Mouse (Mus musculus) kidney, adult 8-10 months (tissue): ENCODE data around the gene Uqcc3.
A peak's percentile ranks its signal among the peaks of the same experiment; 100 is the strongest.
"Not testable (repeated sequence)": the region's sequence is repeated elsewhere in the genome, so short reads cannot be mapped to it uniquely, and the experiment has no call there.

Experiments
- DNase-seq, 2 experiments: peaks; one replicate each; pipeline ENCODE4 v3.0.0; 2022

The Uqcc3 gene

DNA sequence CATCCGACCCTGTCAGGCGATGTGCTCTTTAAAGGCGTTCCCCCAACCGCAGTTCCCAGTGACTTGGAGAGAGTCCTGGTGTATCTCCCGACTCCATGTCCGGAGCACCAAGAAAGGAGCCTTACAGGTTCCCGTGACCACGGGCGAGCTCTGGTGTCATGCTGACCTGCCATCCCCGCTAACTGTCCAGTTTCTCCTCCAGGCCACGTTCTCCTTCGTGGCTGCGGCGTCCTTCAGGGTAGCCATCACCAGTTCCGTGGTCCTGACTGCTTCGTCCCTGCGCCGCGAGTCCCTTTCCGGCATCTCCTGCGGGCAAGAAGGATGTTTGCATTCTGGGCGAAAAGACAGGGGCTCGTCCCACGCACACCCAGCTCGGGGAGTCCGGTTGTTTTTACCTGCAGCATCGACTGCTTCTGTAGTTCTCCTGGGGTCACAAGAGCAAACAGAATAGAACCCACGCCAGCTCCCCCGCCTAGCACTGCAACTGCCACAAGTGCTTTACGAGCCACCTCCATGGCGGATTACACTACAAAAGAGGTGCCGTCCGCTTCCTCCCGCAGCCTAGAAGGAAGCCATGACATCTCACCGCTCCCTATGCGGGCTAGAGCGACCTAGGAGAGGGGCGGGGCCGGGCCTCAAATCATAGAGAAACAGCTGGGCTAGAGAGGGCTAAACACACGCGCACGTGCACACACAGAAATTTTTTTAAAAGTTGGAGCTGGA lies at the start of gene Uqcc3:
Uqcc3 (minus strand) TSS at position 613 of the 723 bp plus-strand sequence.
- DNase-seq = peak; percentile 92 to 93

DNA sequence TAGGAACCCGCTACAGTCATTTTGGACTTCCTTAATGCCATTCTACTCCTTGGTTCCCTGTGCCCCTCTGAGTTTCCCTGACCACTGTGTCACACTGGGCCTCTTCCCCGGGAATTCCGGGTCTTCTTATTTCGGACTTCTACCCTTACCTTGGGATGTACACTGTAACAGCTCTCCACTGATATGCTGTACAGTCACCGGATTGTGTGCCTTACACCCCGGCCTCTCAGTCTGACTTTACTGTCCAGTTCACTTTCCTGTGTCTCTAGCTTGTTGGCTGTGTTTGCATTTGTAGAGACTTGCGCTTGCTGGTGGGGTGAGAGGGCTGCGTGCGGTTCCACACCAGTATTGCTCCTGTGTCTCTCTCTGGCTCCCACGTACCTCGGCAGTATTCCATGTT lies 49.4 kb upstream of the Uqcc3 start:
- no peak for DNase-seq

DNA sequence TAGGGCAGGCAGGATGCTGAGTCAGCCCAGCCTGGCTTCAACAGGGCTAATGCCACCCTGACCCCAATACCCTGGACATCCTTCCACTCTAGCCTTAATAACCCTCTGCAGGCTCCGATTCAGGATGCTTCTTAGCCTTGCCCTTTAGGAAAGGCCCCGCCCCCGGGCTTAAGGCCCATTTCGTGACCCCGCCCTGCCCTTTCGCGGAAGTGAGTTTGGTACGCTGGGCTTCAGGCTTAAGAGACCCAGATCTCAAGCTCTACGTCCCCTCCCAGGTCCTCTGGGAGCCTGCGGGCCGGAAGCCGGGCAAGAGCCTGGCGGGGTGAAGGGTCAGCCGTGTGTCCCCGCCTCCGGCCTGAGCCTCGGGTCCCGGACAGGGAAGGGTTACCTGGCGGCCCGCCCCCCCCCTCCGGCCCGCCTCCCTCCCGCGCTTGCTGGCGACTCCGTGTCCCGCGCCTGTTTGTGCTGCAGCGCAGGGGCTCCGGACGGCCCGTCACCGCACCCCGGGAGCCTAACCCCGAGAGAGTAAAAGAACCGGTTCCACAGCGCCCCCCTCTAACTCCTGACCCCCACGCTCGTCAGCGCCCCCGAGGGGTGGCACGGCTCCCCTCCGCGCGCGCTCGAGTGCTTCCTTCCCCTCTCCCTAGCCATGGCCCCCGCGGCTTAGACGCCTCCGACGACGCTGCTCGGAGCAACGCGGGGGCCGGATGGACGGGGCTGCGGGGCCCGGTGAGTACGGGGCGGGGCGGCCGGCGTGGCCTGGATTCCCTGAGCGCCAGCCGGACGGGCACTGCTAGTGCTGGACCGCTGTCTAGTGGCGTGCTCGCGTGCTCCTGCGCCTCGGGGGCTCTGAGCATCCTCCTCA lies 48.7 kb upstream of the Uqcc3 start, which contains the start of the genes Rom1 and Eml3:
Rom1 (minus strand) TSS at position 133 of the 865 bp plus-strand sequence.
Eml3 (plus strand) TSS at position 329 of the 865 bp plus-strand sequence.
- peak; percentile 91 to 94 for DNase-seq

DNA sequence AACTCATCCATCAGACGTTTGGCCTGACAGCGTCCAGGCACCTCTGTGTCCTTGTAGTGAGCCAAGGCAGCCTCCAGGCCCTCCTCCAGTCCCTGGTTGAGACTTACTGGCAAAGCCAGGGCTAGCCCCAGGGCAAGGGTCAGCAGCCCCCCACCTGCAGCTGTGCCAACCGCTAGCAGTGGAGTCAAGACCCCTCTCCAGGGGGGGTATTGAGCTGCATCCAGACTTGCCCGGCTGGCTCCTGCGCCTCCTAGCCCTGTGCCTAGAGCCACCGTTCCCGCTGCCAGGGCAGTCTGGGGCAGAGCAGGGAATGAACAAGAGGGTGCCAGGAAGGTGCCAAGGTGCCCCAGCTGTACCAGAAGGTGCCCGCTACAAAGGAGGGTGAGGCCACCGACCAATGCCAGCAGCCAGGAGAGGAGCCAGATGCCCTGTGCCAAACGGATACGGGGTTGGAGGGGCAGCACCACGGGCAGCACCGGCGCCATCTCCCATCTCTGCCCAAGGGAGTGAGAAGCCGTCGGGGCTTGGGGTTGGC lies 48.0 kb upstream of the Uqcc3 start:
- DNase-seq = no peak

DNA sequence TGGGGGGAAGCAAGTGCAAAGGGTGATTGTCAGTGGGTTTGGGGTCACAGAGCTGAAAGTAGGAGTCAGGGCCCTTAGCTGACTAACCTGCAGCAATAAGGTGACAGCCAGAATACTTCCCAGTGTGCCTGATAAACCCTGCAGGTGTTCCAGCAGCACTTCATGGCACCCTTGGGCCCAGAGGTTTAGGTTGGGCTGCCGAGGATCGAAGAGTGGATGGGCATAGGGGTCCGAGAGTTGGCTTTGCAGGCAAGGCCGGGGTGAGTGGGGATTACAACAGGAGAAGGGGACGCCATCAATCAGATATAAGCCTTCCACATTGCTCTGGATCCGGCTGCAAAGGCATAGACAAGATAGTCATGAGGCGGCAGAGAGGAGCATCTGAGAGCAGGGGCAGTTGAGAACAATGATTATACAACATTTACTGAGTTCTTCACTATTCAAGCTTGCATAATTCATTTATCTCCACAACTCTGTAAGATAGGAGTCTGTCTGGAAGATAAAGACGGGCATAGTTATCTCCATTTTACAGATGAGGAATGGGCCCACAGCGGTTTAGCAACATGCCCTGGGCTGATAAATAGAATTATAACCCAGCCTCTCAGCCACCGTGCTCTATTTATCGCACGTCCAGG lies 47.3 kb upstream of the Uqcc3 start:
- DNase-seq = no peak

DNA sequence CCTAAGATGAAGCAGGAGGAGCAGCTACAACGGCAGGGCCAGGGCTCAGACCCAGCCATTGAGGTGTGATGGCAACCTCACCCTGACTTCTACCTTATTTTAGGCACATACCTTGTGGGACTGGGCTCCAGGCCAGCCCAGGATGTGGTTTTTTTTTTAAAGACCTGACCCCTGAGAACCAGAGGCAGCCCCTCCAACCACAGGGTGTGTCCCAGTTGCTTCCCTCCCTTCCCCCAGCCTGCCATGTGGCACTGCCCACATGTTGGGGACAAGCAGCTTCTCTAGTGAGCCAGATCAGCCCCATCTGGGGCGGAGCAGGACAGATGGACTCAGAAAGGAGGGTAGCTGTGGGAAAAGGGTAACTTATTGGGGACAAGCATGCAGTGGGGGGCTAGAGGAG lies 46.0 kb upstream of the Uqcc3 start:
- no peak for DNase-seq

DNA sequence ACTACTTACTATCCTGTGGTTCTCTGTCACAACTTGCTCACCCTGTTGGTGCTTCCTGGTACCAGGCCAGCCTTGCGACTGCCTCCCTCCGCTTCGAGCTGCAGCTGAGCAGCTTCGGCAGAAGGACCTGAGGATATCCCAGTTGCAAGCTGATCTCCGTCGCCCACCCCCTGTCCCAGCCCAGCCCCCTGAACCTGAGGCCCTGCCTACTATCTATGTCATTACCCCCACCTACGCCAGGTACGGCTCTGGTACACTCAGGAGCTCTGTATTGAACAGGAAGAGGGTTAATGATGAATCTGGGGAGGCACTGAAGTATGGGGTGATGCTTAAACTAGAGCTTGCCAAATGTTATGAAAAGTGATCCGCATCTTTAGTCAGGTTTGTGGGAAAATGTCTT lies 41.0 kb upstream of the Uqcc3 start:
- DNase-seq = no peak

DNA sequence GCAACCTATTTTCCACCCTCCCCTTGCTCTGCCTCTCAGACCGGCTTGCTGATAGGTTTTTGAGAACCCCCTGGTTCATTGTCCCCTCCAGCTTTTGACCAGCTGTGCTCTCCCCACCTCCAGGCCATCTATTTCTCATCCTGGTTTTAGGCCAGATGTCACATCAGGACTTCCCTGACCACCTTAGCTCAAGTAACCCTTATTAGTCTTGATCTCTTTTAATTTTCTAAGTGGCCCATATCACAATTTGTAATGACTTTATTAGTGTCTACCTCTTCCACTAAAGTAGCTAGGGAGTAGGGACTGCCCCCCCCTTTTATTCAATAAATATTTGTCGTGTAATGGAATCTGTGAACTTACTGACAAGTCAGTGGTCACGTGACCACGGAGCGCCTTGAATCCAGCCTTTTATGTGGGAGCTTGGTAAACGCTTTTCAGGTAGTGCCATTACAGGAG lies 40.1 kb upstream of the Uqcc3 start:
- no peak for DNase-seq

DNA sequence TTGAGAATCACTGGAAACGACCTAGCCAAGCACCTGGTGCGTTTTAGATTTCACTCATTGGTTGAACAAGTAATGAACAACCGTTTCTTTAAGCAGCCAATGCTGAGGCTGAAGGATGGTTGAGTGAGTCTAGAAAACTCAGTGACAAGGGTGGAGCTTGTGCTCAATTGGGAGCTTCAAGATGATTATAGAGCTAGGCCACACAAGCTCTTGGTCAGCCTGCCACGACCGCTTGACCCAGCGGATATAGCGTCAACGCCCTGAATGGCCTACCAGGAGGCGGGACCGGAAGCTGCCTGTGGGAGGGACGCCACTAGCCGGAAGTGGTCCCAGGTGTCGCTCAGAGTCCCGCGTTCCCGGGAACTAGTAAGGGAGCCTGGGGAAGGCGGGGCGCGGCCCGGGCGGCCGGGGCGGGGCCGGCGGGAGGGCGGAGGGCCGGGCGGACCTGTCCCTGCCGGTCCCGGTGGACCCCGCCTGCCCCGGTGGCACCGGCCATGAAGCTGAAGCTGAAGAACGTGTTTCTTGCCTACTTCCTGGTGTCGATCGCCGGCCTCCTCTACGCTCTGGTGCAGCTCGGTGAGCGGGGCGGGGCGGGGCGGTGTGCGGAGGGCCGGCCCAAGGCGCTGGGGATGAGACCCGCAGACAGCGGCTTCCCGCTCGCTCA lies 39.5 kb upstream of the Uqcc3 start, which contains the start of gene B3gat3:
B3gat3 (plus strand) TSS at position 302 of the 664 bp plus-strand sequence.
- DNase-seq = peak; percentile 96 to 97

DNA sequence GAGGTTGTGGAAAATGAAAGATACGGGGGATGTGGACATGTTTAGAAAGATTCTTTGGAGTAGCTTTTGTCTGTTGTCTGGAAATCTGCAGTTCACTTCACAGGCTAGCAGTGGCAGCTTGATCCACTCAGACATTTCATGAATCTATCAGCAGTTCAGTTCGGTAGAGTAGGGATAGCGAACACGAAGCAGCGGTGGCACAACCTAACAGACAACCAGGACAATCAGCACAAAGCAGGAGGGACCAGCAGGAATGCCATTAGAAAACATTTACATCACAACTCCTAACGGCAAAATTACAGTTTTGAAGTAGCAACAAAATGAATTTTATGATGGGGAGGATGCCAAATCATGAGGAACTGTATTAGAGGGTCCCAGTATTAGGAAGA lies 39.0 kb upstream of the Uqcc3 start:
- DNase-seq = no peak

DNA sequence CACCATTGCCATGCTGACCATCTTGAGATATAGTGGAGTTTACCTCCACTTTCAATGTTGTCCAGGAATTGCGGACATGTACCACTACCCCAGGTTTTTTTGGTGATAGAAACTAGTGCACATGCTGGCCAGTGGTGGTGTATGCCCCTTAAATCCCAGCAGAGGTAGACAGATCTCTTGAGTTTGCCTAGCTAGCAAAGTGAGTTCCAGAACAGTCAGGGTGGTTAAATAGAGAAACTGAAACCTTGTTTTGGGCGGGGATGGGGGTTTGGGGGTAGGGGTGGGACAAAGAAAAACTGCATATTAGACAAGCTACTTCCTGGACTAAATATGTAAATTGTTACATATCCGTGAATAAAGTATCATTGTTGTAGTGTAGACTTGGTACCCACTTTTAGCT lies 38.3 kb upstream of the Uqcc3 start:
- no peak for DNase-seq

DNA sequence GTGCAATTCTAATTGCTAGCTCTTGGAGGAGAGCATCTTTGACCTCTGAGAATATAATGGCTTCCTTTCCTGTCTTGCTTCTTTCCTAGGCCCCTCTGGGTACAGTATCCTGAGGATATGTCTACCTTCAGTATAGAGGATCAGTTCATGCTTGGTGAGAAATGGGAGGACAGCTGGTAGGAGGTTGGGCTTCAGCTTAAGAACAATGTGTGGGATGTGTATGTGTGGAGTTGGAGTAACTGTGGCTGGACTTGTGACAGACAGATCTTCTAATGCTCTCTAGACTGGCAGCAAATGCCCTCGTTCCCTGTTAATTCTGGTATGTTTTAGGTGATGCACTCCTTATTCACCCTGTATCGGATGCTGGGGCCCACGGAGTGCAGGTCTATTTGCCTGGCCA lies 33.5 kb upstream of the Uqcc3 start:
- DNase-seq = no peak

DNA sequence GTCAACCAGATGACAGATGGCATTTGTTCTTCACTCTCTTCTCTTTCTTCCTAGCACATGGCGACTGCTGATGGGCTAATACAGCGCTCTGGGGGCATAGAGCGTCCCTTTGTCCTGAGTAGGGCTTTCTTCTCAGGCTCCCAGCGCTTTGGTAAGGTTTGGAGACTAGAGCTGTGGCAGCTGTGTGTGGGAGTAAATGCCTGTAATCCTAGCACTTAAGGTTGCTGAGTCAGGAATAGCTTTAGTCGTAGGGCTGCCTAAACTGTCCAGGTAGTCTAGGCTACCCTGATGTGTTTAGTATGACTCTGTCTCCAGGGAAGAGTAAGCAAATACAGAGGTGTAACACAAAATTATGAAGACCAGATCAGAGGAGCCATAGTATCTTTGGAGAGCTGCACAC lies 31.1 kb upstream of the Uqcc3 start:
- no peak for DNase-seq

DNA sequence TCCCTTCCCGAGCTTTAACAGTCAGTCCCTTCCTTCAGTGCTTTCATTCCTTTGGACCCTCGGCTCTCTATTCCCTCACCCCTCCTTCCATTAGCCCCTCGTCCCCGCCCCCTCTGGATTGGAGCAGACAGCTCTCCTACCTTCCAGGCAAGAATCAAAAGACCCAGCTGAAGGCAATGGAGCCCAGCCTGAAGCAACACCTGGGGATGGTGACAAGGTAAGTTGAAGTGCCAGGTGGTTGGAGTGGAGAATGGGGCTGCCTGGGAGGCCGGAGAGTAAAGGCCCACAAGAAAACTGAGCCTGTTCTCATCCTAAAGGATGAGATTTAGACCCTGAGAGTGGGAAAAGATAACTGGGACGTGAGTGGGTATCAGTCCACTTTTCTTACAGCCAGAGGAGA lies 27.8 kb upstream of the Uqcc3 start:
- DNase-seq = no peak

DNA sequence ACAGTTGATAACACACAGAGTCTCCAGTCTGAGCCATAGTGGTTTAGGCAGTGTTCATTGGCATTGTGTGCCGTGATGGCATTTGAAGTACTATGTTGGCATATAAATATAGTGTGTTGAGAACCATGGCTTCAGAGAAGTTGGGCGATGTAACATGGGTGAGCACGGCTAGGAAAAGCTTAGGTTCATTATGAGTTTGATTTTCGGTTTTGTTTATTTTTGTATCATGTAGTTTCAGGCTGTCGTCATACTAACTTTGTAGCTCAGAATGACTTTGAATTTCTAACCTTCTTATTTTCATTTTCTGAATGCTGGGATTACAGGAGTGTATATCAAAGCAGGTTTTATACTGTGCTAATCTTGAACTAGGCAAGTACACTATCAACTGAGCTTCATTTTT lies 22.7 kb upstream of the Uqcc3 start:
- no peak for DNase-seq

DNA sequence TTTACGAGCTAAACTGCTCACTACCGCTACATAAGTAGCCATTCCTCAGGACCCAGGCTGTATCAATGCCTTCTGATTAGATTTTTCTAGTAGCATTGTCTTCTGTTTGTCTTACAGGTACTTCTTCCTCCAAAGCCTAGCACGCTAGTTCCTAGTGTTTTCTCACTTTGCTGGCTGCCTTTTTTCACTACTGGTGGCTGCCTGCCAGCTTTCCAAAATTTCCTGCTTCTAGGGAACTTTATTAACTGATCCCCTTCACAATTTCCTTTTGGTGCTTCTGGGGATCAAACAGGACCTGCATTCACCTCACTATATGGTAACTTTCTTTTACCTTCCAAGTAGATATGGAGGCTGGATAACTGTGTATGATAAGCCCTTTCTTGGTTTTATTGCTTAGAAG lies 18.4 kb upstream of the Uqcc3 start:
- DNase-seq = no peak

DNA sequence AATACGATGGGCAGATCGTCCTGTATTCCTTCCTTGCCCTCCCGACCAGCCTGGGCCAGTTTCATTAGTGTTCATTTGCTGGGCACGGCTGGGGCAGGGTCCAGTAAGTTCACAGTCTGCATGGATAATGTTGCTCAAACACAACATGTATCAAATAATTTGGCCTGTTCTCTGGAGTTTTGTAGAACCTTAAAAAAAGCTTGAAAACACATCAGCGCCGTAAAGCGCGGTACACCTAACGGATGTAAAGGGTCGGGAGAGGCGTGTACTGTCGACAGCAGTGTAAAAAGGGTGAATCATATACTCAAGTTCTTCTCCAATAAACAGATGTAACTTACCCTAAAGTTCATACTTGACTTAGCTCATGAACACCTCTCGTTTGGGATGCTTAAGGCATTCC lies 17.9 kb upstream of the Uqcc3 start:
- no peak for DNase-seq

DNA sequence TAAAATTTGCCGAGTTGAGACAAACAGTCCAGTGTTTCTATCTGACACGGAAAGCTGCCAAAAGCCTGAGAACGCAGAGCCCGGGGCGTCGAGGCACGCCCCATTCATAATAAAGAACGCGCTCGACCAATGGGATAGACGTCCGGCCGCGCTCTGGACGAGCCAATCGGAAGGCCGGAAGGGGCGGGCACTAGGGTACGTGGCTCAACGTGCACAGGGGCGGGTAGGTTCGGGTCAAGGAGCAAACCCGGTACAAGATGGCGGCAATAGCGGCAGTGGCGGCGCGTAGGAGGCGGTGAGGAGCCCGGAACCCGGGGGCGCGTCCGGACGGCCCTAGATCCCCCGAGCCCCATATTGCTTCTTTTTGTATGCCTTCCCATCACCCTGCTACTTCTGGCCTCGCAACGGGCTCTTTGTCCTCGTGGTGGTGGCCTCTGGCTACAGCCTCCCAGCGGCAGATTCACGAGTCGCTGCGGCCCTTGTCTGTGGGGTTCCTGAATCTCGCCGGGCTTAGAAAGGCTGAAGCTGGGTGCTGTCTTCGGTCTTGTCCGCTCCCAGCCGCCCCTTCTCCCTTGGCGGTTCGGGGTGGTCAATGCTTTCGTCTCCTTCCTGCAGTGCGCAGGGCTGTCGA lies 17.3 kb upstream of the Uqcc3 start, which contains the start of gene Ganab:
Ganab (plus strand) TSS at position 207 of the 631 bp plus-strand sequence.
- peak; percentile 97 for DNase-seq

DNA sequence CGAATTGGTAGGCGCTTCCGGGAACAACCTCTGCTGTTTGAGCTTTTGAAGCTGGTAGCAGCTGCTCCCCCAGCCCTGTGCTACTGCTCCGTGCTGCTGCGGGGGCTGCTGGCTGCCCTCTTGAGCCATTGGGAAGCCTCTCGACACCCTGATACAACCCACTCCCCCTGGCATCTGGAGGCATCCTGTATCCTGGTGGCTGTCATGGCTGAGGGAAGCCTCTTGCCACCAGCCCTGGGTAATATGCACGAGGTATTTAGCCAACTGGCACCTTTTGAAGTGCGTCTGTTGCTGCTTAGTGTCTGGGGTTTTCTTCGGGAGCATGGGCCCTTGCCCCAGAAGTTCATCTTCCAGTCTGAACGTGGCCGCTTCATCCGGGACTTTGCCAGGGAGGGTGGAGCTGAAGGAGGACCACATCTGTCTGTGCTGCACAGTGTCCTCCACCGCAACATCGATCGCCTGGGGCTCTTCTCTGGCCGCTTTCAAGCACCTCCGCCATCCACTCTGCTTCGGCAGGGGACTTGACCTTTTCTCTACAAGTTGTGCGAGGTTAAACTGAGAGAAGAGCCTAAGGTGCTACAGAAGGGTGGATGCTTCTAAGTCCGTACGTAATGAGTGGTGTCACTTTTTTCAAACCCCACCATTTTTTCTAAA lies 16.6 kb upstream of the Uqcc3 start:
- peak; percentile 41 to 53 for DNase-seq

DNA sequence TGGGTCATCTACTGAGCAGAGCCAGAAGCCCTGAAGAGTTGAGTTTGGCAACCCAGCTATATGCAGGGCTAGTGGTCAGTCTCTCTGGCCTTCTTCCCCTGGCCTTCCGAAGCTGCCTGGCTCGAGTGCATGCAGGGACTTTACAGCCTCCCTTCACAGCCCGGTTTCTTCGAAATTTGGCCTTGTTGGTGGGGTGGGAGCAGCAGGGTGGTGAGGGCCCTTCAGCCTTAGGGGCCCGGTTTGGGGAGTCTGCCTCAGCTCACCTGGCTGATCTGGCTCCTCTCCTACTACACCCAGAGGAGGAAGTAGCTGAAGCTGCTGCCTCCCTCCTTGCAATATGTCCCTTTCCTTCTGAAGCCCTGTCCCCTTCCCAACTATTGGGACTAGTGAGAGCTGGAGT lies 15.5 kb upstream of the Uqcc3 start:
- DNase-seq = not testable (repeated sequence)

DNA sequence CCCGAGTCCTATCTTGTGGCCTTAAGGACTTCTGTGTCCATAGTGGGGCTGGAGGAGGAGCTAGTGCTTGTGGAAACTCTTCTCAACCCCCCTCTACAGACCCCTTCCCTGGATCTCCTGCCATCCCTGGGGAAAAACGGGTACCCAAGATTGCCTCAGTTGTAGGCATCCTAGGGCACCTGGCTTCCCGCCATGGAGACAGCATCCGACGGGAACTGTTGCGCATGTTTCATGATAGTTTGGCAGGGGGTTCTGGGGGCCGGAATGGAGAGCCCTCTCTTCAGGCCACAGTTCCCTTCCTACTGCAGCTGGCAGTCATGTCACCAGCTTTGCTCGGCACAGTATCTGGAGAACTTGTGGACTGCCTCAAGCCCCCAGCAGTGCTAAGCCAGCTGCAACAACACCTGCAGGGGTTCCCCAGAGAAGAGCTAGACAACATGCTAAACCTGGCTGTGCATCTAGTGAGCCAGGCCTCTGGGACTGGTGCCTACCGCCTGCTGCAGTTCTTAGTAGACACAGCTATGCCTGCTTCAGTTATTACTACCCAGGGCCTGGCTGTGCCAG lies 14.8 kb upstream of the Uqcc3 start:
- no peak for DNase-seq
